ENCODE assay signal across 8 mouse cellular contexts in the genomic region with DNA sequence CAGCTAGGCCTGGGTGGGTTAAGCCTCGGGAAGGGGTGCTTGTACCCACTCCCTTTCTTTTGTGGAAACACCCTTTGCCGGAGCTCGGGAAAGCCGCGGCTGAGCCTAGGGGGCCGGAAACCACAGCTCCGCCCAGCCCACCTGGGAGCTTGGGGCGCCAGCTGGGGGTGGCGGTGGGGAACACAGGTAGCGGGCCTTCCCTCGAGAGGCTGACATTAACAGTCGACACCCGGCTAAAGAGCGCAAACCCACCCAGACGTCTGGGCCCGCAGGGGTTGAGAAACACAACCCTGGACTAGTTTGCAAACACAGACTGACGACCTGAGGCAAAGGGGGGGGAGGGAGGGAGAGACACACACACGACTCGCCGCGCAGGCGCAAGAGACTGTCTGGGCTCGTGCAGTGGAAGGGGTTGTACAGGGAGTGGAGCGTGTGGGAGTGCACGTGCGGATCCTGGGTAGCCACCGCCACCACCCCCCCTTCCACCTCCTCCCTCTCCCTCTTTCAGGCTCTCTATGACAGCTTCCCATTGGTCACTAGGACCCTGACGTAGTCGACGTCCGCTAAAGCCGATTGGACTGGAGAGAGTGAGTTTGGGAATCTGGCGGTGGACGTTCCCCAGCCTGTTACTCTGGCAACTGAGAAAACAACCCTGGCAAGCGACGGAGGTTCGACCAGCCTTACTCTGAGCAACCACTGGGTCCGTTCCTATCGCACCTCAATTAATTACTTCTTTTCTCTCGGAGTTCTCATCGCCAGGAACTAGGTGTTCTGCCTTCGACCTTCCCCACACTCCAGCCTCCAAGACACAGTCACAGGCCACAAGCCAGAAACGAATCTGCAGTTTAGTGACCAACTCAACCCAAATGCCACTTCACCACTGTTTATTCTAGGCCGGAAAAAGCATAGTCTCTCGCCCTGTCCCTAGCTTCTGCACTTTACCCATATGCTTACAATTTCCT. TPM values are rescaled to one million over a fixed set of nuclear protein-coding genes. Genes with fewer than 3 reads are reported as not detected.
A peak's percentile ranks its signal among the peaks of the same experiment; 100 is the strongest.
DNase-seq lines count a peak whose midpoint lies in the region.

No protein-coding gene starts in this region.

- peak; percentile 99 for DNase-seq in adipocyte (ENCODE audit: low spot score)
- peak; percentile 98 for DNase-seq in embryo, embryonic 10.5 days (ENCODE audit: low spot score)
- DNase-seq in gastrocnemius, postnatal 10 days: peak; percentile 87
- peak; percentile 93 for DNase-seq in induced T-regulatory cell, adult 2 months (ENCODE audit: low read depth)
- DNase-seq in left cerebral cortex, adult 9 months (ENCODE audit: low spot score in 2 of 2): peak; percentile 89 to 94
- peak; percentile 90 to 94 for DNase-seq in right cerebral cortex, adult 2 months (ENCODE audit: low spot score in 2 of 2)
- peak; percentile 94 for DNase-seq in urinary bladder, postnatal 14 days (ENCODE audit: low spot score)

- peaks cover 81% of the 10 kb centered on the region for H3K4me1 ChIP-seq in megakaryocyte, embryonic 14.5 days

- peaks cover 27% of the 10 kb centered on the region for H3K27me3 ChIP-seq in megakaryocyte, embryonic 14.5 days (replicated peaks)

- H3K36me3 ChIP-seq in megakaryocyte, embryonic 14.5 days (replicated peaks; ENCODE audit: low read length): peaks cover 7% of the 10 kb centered on the region

- no peaks in the 10 kb centered on the region for H3K9me3 ChIP-seq in megakaryocyte, embryonic 14.5 days

- H3K4me3 ChIP-seq in megakaryocyte, embryonic 14.5 days (replicated peaks): peak overlapping the region; percentile 95

RNA-seq across cellular contexts. Expression of a gene that starts 5.3 kb away (rescaled TPM):
- total RNA-seq in gastrocnemius, postnatal 10 days (2021): 10 to 100 TPM; 35.9 to 47.5 TPM
- polyA plus RNA-seq in megakaryocyte, embryonic 14.5 days (2012; ENCODE audit: insufficient read depth, low replicate concordance): 44.5 and 45.4 TPM in 2 replicates

RNA-seq across cellular contexts. Expression of a gene that starts 20.7 kb away (rescaled TPM):
- 10 to 100 TPM; 14.0 to 15.7 TPM for total RNA-seq in gastrocnemius, postnatal 10 days (2021)
- polyA plus RNA-seq in megakaryocyte, embryonic 14.5 days (2012; ENCODE audit: insufficient read depth, low replicate concordance): 0.35 TPM in 1 of 2 replicates, not detected in the other

RNA-seq across cellular contexts. Expression of a gene that starts 23.3 kb away (rescaled TPM):
- total RNA-seq in gastrocnemius, postnatal 10 days (2021): 10 to 100 TPM; 18.8 to 22.3 TPM
- polyA plus RNA-seq in megakaryocyte, embryonic 14.5 days (2012; ENCODE audit: insufficient read depth, low replicate concordance): 0.25 and 2.4 TPM in 2 replicates

RNA-seq across cellular contexts. Expression of a gene that starts 23.5 kb away (rescaled TPM):
- total RNA-seq in gastrocnemius, postnatal 10 days (2021): 10 to 100 TPM; 83.8 to 94.5 TPM
- polyA plus RNA-seq in megakaryocyte, embryonic 14.5 days (2012; ENCODE audit: insufficient read depth, low replicate concordance): 33.8 and 159 TPM in 2 replicates

RNA-seq across cellular contexts. Expression of a gene that starts 49.6 kb away (rescaled TPM):
- 10 to 100 TPM; 39.0 to 59.5 TPM for total RNA-seq in gastrocnemius, postnatal 10 days (2021)
- polyA plus RNA-seq in megakaryocyte, embryonic 14.5 days (2012; ENCODE audit: insufficient read depth, low replicate concordance): 14.5 and 29.7 TPM in 2 replicates

Comparison
In these comparisons a context has a peak if more than half of its experiments do, and no peak if none do; other contexts are left out.
1. Peak in every context shown above with its lines: DNase-seq and H3K4me3 ChIP-seq.